Mouse (Mus musculus) CH12.LX (cell line): ENCODE data around the gene Slc2a10. TPM values are rescaled to one million over a fixed set of nuclear protein-coding genes. Genes with fewer than 3 reads are reported as not detected.

ENCODE experiments used
- DNase-seq: peaks from one replicate; pipeline ENCODE4 v3.0.0-alpha.2; 2013; ENCODE audit errors: extremely low read depth
- H3K27ac ChIP-seq: 2 replicates; pipeline ENCODE4 v1.5.1; 2012; ENCODE audit warnings: low read depth, mild to moderate bottlenecking, control low read depth, moderate library complexity; ENCODE audit not compliant: insufficient read depth
- H3K27me3 ChIP-seq: replicated peaks from 2 replicates; pipeline ENCODE3; 2012; ENCODE audit warnings: inconsistent platforms
- H3K36me3 ChIP-seq, 2 experiments: replicated peaks in 1 of 2; 2 replicates each; pipeline versions ENCODE3 to v1.6.1; 2012; ENCODE audit warnings: inconsistent platforms in 1 of 2, low read length in 1 of 2, mild to moderate bottlenecking in 1 of 2, mixed read lengths in 1 of 2, moderate library complexity in 1 of 2; ENCODE audit not compliant: control insufficient read depth in 1 of 2, insufficient read depth in 1 of 2
- H3K4me1 ChIP-seq, 2 experiments: 2 replicates each; pipeline ENCODE4 v1.6.1; 2012; ENCODE audit warnings: inconsistent platforms in 1 of 2, moderate library complexity in 1 of 2; ENCODE audit not compliant: insufficient read depth in 2 of 2, control insufficient read depth in 1 of 2
- H3K4me2 ChIP-seq: 2 replicates; pipeline ENCODE4 v1.6.1; 2012; ENCODE audit warnings: low read depth, mild to moderate bottlenecking, control low read depth; ENCODE audit not compliant: poor library complexity, insufficient read depth, severe bottlenecking
- H3K4me3 ChIP-seq, 3 experiments: fragments of 150-350 bp in 1 of 3; sonication (generic) in 1 of 3; replicated peaks in 1 of 3; 2 replicates each; pipeline versions ENCODE3 to v1.5.1; 2011 to 2012; ENCODE audit warnings: low read depth in 2 of 3, low read length in 2 of 3, mild to moderate bottlenecking in 2 of 3, moderate library complexity in 2 of 3, control low read depth in 1 of 3, improper control_type of control experiment in 1 of 3, inconsistent platforms in 1 of 3, mixed read lengths in 1 of 3; ENCODE audit not compliant: poor library complexity in 1 of 3
- H3K79me2 ChIP-seq: replicated peaks from 2 replicates; pipeline ENCODE4 v1.6.1; 2012; ENCODE audit warnings: mild to moderate bottlenecking, moderate library complexity; ENCODE audit not compliant: control insufficient read depth, poor library complexity, insufficient read depth, severe bottlenecking; ENCODE audit errors: extremely low read depth
- H3K9ac ChIP-seq: 2 replicates; pipeline ENCODE4 v1.6.1; 2012; ENCODE audit warnings: low read depth, mild to moderate bottlenecking, control low read depth, moderate library complexity; ENCODE audit not compliant: insufficient read depth
- H3K9me3 ChIP-seq: replicated peaks from 2 replicates; pipeline ENCODE3; 2012; ENCODE audit warnings: low read length, inconsistent platforms, mixed read lengths
- CTCF ChIP-seq, 2 experiments: IDR thresholded peaks in 1 of 2; conservative IDR thresholded peaks in 1 of 2; 2 replicates each; pipeline ENCODE4 v1.5.1; 2011 to 2012; ENCODE audit warnings: low read depth in 2 of 2, low read length in 2 of 2, improper control_type of control experiment in 1 of 2, inconsistent platforms in 1 of 2, mild to moderate bottlenecking in 1 of 2, moderate library complexity in 1 of 2
- E2F4 ChIP-seq: IDR thresholded peaks from 2 replicates; pipeline ENCODE4 v1.6.1; 2011; ENCODE audit warnings: low read depth, low read length, improper control_type of control experiment; ENCODE audit not compliant: insufficient replicate concordance
- ETS1 ChIP-seq: conservative IDR thresholded peaks from 2 replicates; pipeline ENCODE4 v1.6.1; 2012; ENCODE audit warnings: low read depth, mild to moderate bottlenecking, inconsistent platforms, low read length, improper control_type of control experiment, moderate library complexity
- GABPA ChIP-seq: IDR thresholded peaks from 2 replicates; pipeline ENCODE4 v1.6.1; 2012; ENCODE audit warnings: low read depth, low read length, improper control_type of control experiment, inconsistent platforms; ENCODE audit not compliant: insufficient replicate concordance
- HCFC1 ChIP-seq: IDR thresholded peaks from 2 replicates; pipeline ENCODE4 v1.6.1; 2012; ENCODE audit warnings: low read depth, mild to moderate bottlenecking, inconsistent platforms, low read length, improper control_type of control experiment
- IRF4 ChIP-seq: IDR thresholded peaks from 2 replicates; pipeline ENCODE4 v1.6.1; 2014; ENCODE audit warnings: low read depth, mild to moderate bottlenecking, inconsistent platforms, low read length, improper control_type of control experiment
- JUN ChIP-seq: IDR thresholded peaks from 2 replicates; pipeline ENCODE4 v1.6.1; 2011; ENCODE audit warnings: low read depth, mild to moderate bottlenecking, low read length, improper control_type of control experiment, moderate library complexity; ENCODE audit not compliant: insufficient read depth
- MAZ ChIP-seq: IDR thresholded peaks from 2 replicates; pipeline ENCODE4 v1.6.1; 2012; ENCODE audit warnings: low read depth, mild to moderate bottlenecking, inconsistent platforms, low read length, improper control_type of control experiment, moderate library complexity
- MEF2A ChIP-seq: IDR thresholded peaks from 2 replicates; pipeline ENCODE4 v1.6.1; 2014; ENCODE audit warnings: low read depth, mild to moderate bottlenecking, inconsistent platforms, low read length, improper control_type of control experiment, borderline replicate concordance
- NELFE ChIP-seq: IDR thresholded peaks from 2 replicates; pipeline ENCODE4 v1.6.1; 2011; ENCODE audit warnings: low read depth, low read length, improper control_type of control experiment
- POLR2A ChIP-seq: IDR thresholded peaks from 2 replicates; pipeline ENCODE4 v1.6.1; 2011; ENCODE audit warnings: low read depth, mild to moderate bottlenecking, improper control_type of control experiment, low read length
- POLR2AphosphoS2 ChIP-seq: IDR thresholded peaks from 2 replicates; pipeline ENCODE4 v1.6.1; 2011; ENCODE audit warnings: low read depth, low read length, improper control_type of control experiment
- RAD21 ChIP-seq: IDR thresholded peaks from 2 replicates; pipeline ENCODE4 v1.6.1; 2011; ENCODE audit warnings: low read depth, mild to moderate bottlenecking, low read length, improper control_type of control experiment, moderate library complexity
- RCOR1 ChIP-seq: conservative IDR thresholded peaks from 2 replicates; pipeline ENCODE4 v1.6.1; 2012; ENCODE audit warnings: low read depth, mild to moderate bottlenecking, inconsistent platforms, low read length, improper control_type of control experiment
- SIN3A ChIP-seq: IDR thresholded peaks from 2 replicates; pipeline ENCODE4 v1.6.1; 2012; ENCODE audit warnings: low read length, improper control_type of control experiment, inconsistent platforms
- UBTF ChIP-seq: IDR thresholded peaks from 2 replicates; pipeline ENCODE4 v1.6.1; 2012; ENCODE audit warnings: low read depth, mild to moderate bottlenecking, inconsistent platforms, low read length, improper control_type of control experiment, moderate library complexity
- USF1 ChIP-seq: IDR thresholded peaks from 2 replicates; pipeline ENCODE4 v1.6.1; 2014; ENCODE audit warnings: low read depth, mild to moderate bottlenecking, inconsistent platforms, low read length, improper control_type of control experiment
- USF2 ChIP-seq: conservative IDR thresholded peaks from 2 replicates; pipeline ENCODE4 v1.6.1; 2011; ENCODE audit warnings: low read depth, low read length, improper control_type of control experiment
- ZC3H11A ChIP-seq: IDR thresholded peaks from 2 replicates; pipeline ENCODE4 v1.6.1; 2012; ENCODE audit warnings: low read depth, mild to moderate bottlenecking, inconsistent platforms, low read length, improper control_type of control experiment
- ZMIZ1 ChIP-seq: IDR thresholded peaks from 2 replicates; pipeline ENCODE4 v1.6.1; 2012; ENCODE audit warnings: low read depth, mild to moderate bottlenecking, inconsistent platforms, low read length, improper control_type of control experiment
- dilution Hi-C: fragments of 300-500 bp; cut with MboI; formaldehyde crosslinking; loops from 2 replicates; pipeline ENCODE4 v1.14.3; 2020; ENCODE audit warnings: low sequenced_read_pairs; ENCODE audit not compliant: extremely low pct_unique_long_range_greater_than_20kb, extremely low pct_ligation_motif_present
- in situ Hi-C: fragments of 300-500 bp; cut with MboI; formaldehyde crosslinking; loops from 3 replicates; pipeline ENCODE4 v1.14.3; 2019; ENCODE audit warnings: low sequenced_read_pairs, low pct_ligation_motif_present, low pct_unique_long_range_greater_than_20kb, mixed read lengths
- polyA plus RNA-seq: library from polyadenylated mRNA; unstranded; fragments of >175 nt; gene quantifications from 2 replicates; pipeline ENCODE4 v1.2.1, GENCODE M21; 2012; ENCODE audit warnings: low read depth; ENCODE audit not compliant: insufficient read length
- total RNA-seq, 2 experiments: library from RNA; depleted of rRNA; stranded (reverse); fragments of 300-350 nt in 1 of 2; fragments of >200 nt in 1 of 2; gene quantifications; 2 replicates each; pipeline ENCODE4 v1.2.3; 2012 to 2014

Gene Slc2a10
- total and polyA plus RNA-seq, 3 experiments = not detected

DNA sequence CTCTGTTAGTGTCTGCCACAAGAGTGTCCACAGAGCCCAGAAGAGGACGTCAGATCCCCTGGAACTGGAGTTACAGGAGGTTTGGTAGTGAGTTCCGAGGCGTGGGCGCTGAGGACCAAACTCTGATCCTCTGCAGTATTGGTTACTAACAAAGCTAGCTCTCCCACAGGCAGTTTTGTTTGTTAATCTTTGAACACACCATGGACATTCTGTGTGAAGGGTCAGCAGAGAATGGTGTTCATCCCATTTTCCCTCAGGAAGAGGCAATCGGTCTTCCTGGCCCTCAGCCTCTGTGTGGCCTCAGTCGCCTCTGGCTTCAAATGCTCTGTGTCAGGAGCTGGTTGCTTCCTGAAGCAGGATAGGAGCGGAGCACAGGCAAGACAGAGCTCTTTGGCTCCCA lies 28.2 kb upstream of the Slc2a10 start (continued):
- TF ChIP-seq POLR2A = no peak

DNA sequence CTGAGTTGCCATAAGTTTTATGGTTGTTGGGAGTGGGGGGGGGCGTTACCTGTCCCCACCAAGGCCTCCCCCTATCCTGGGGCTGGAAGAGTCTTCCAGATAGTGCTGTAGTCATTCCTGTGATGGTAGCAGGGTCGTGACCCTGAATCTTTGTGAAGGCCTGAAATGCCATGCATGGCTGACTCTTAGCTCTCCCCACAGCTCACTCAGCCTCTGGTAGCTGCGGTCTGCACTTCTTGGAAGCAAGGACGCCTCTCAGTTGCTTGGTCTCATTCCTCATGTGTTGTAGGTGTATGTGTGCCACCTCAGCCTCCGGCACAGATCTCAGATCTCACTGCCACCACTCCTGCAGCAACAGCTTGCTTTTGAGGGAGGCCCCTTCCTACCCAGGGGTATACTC lies 27.7 kb upstream of the Slc2a10 start:
- peaks cover 4% of the 10 kb centered on the region for H3K9me3 ChIP-seq
- H3K36me3 ChIP-seq = no peaks in the 10 kb centered on the region
- no peak overlapping the region for H3K27ac ChIP-seq
- in situ Hi-C loops (loop anchor here (10.0 kb wide), 1 partner anchor 111 kb away; the partner anchor contains the start of gene Zfp663), dilution Hi-C loops (no loop called here)
- TF ChIP-seq E2F4 (no peak), NELFE (no peak), UBTF (no peak), ZMIZ1 (no peak), GABPA (no peak), POLR2A (no peak), RCOR1 (no peak), RAD21 (no peak), POLR2AphosphoS2 (no peak), USF2 (no peak), MEF2A (no peak), SIN3A (no peak), ZC3H11A (no peak), IRF4 (no peak), MAZ (no peak), CTCF (conservative IDR thresholded peaks at IDR 0.05 in 1 of 2, IDR thresholded peaks at IDR 0.05 in 1 of 2; ENCODE audit: low read depth in 2 of 2, low read length in 2 of 2) (no peak), ETS1 (no peak), HCFC1 (no peak), JUN (no peak)
- H3K27me3 ChIP-seq = peaks cover 78% of the 10 kb centered on the region
- no peak overlapping the region for H3K4me3 ChIP-seq
- no peak for DNase-seq
- no peak overlapping the region for H3K4me2 ChIP-seq
- H3K4me1 ChIP-seq = no peaks in the 10 kb centered on the region
- H3K79me2 ChIP-seq = no peaks in the 10 kb centered on the region
- H3K9ac ChIP-seq = no peak overlapping the region

DNA sequence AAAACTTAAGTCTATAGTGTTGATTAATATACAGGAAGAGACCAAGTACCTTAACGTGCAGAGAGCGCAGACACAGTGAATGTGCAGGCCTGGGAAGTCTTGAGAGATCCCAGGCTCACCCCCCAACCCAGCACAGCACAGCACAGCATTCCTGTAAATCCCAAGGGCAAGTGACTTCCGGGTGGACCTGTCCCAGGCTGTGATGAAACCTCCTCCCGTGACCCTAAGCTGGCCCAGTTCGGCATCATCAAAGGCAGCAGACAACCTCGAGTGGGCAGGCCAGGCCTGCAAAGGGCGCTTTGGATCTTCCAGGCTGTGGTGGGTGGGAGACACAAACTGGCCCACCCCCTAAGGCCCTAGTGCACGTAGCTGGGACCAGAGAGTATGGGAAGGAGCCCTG lies 21.6 kb upstream of the Slc2a10 start:
- H3K79me2 ChIP-seq = no peaks in the 10 kb centered on the region
- no peak overlapping the region for H3K4me3 ChIP-seq
- H3K36me3 ChIP-seq = no peaks in the 10 kb centered on the region
- dilution Hi-C loops = no loop called here
- peaks cover 4% of the 10 kb centered on the region for H3K9me3 ChIP-seq
- TF ChIP-seq USF1 (no peak), HCFC1 (no peak), ZC3H11A (no peak), ETS1 (no peak)
- H3K4me1 ChIP-seq = peaks cover 9 to 13% of the 10 kb centered on the region in 2 experiments
- H3K4me2 ChIP-seq = no peak overlapping the region
- in situ Hi-C loops = no loop called here
- peaks cover 61% of the 10 kb centered on the region for H3K27me3 ChIP-seq
- DNase-seq = no peak
- H3K27ac ChIP-seq = no peak overlapping the region
- H3K9ac ChIP-seq = no peak overlapping the region
